Mouse (Mus musculus) cortical plate, adult 2 months (tissue): Measurements from ENCODE around the gene Arhgap25.

Experiments
- CTCF ChIP-seq: fragments of 200-500 bp; IDR thresholded peaks from 2 replicates; pipeline ENCODE4 v1.5.1; 2011; ENCODE audit warnings: mild to moderate bottlenecking, control low read depth, low read length; ENCODE audit not compliant: insufficient read depth; ENCODE audit errors: extremely low read depth
- POLR2A ChIP-seq: fragments of 200-500 bp; IDR thresholded peaks from 2 replicates; pipeline ENCODE4 v1.6.1; 2011; ENCODE audit warnings: mild to moderate bottlenecking, low read length, control low read depth; ENCODE audit not compliant: insufficient read depth; ENCODE audit errors: extremely low read depth

DNA sequence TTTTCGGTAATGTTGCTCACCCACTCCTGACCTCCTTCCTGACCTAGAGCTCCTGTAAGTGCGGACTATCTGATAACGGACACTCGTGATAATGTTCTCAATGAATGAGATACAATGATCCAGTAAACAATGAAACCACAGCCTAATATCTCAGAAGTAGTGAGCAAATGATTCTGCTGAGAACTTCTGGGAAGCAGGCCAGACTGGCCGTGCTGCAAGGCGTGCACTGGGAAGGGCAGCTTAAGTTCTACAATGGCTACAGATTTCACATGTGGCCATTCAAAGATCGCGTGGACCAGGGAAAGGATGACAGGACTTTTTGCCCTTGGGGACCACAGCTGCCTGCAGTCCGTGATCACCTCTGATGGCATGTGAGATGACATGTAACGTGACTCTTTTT is 64.7 kb downstream of the Arhgap25 start:
- TF ChIP-seq CTCF = no peak
- TF ChIP-seq POLR2A = no peak
